Mouse (Mus musculus): ENCODE data around the gene Gm45618. TPM values are rescaled to one million over a fixed set of nuclear protein-coding genes. Genes with fewer than 3 reads are reported as not detected.

Gene Gm45618
- polyA plus RNA-seq, 1 experiment from 2014 or later: not detected

GRCm38 (mm10) chr7:142080876-142081275 lies 39.7 kb downstream of the Gm45618 start:
- no peak overlapping the region for H3K4me2 ChIP-seq
- no peaks in the 10 kb centered on the region for H3K9me3 ChIP-seq
- no peak for ATAC-seq (ENCODE audit: insufficient read depth, low FRiP score, low read depth)
- no peak overlapping the region for H3K9ac ChIP-seq
- H3K36me3 ChIP-seq: no peaks in the 10 kb centered on the region
- H3K27me3 ChIP-seq (replicated peaks): peaks cover 46% of the 10 kb centered on the region
- no peak overlapping the region for H3K27ac ChIP-seq
- WGBS: 52% methylated on average over 2 of the region's 2 CpGs
- no peak overlapping the region for H3K4me3 ChIP-seq (replicated peaks)
- H3K4me1 ChIP-seq: peaks cover 16% of the 10 kb centered on the region; the same call in 1 of the 2 replicates

- WGBS: 47% methylated on average over 5 of the region's 5 CpGs
- Histone ChIP-seq H3K27me3 (replicated peaks) (peaks cover 38% of the 10 kb centered on the region), H3K4me2 (no peak overlapping the region), H3K27ac (no peak overlapping the region), H3K36me3 (no peaks in the 10 kb centered on the region), H3K4me1 (peaks cover 11% of the 10 kb centered on the region; the same call in 1 of the 2 replicates), H3K9ac (no peak overlapping the region), H3K4me3 (replicated peaks) (no peak overlapping the region), H3K9me3 (no peaks in the 10 kb centered on the region)
- no peak for ATAC-seq (ENCODE audit: insufficient read depth, low FRiP score, low read depth)
These were observed 41.2 kb downstream of the Gm45618 start for GRCm38 (mm10) chr7:142079365-142079764.

GRCm38 (mm10) chr7:142077138-142077537 lies 43.4 kb downstream of the Gm45618 start:
- Histone ChIP-seq H3K4me3 (replicated peaks) (no peak overlapping the region), H3K9me3 (no peaks in the 10 kb centered on the region), H3K27ac (no peak overlapping the region), H3K36me3 (no peaks in the 10 kb centered on the region), H3K4me2 (no peak overlapping the region), H3K9ac (no peak overlapping the region), H3K4me1 (peaks cover 5% of the 10 kb centered on the region; the same call in 1 of the 2 replicates), H3K27me3 (replicated peaks) (peaks cover 17% of the 10 kb centered on the region)
- no peak for ATAC-seq (ENCODE audit: insufficient read depth, low FRiP score, low read depth)
- WGBS: 72% methylated on average over 3 of the region's 3 CpGs

- 71% methylated on average over 8 of the region's 8 CpGs for WGBS
- H3K9ac ChIP-seq: no peak overlapping the region
- H3K36me3 ChIP-seq: no peaks in the 10 kb centered on the region
- no peak overlapping the region for H3K4me3 ChIP-seq (replicated peaks)
- no peak for ATAC-seq (ENCODE audit: insufficient read depth, low FRiP score, low read depth)
- no peaks in the 10 kb centered on the region for H3K27me3 ChIP-seq (replicated peaks)
- no peaks in the 10 kb centered on the region for H3K4me1 ChIP-seq
- H3K27ac ChIP-seq: no peak overlapping the region
- H3K9me3 ChIP-seq: no peaks in the 10 kb centered on the region
- no peak overlapping the region for H3K4me2 ChIP-seq
These were observed 46.2 kb downstream of the Gm45618 start for GRCm38 (mm10) chr7:142074146-142074886.

- Histone ChIP-seq H3K27ac (no peak overlapping the region), H3K9me3 (no peaks in the 10 kb centered on the region), H3K4me3 (replicated peaks) (no peak overlapping the region), H3K36me3 (no peaks in the 10 kb centered on the region), H3K9ac (no peak overlapping the region), H3K4me2 (no peak overlapping the region), H3K4me1 (no peaks in the 10 kb centered on the region), H3K27me3 (replicated peaks) (peaks cover 5% of the 10 kb centered on the region; the same call in 1 of the 2 replicates)
- no peak for ATAC-seq (ENCODE audit: insufficient read depth, low FRiP score, low read depth)
These were observed 48.8 kb downstream of the Gm45618 start for GRCm38 (mm10) chr7:142071717-142072116.

- Histone ChIP-seq H3K36me3 (no peaks in the 10 kb centered on the region), H3K4me3 (replicated peaks) (no peak overlapping the region), H3K4me1 (no peaks in the 10 kb centered on the region), H3K4me2 (0 out of 2 replicates have a peak overlapping the region, but pooled peaks have one; percentile 21), H3K9ac (no peak overlapping the region), H3K27me3 (replicated peaks) (peaks cover 5% of the 10 kb centered on the region; the same call in 1 of the 2 replicates), H3K9me3 (no peaks in the 10 kb centered on the region), H3K27ac (no peak overlapping the region)
- 9% methylated on average over 10 of the region's 10 CpGs for WGBS
- ATAC-seq (ENCODE audit: insufficient read depth, low FRiP score, low read depth): 0 out of 2 replicates have a peak, but pooled peaks have one; percentile 35
These were observed 49.3 kb downstream of the Gm45618 start for GRCm38 (mm10) chr7:142071212-142071578.

- no peaks in the 10 kb centered on the region for H3K9me3 ChIP-seq
- H3K9ac ChIP-seq: no peak overlapping the region
- peaks cover 5% of the 10 kb centered on the region; the same call in 1 of the 2 replicates for H3K27me3 ChIP-seq (replicated peaks)
- ATAC-seq (ENCODE audit: insufficient read depth, low FRiP score, low read depth): 0 out of 2 replicates have a peak, but pooled peaks have one; percentile 56
- H3K27ac ChIP-seq: no peak overlapping the region
- no peaks in the 10 kb centered on the region for H3K4me1 ChIP-seq
- no peak overlapping the region for H3K4me3 ChIP-seq (replicated peaks)
- H3K4me2 ChIP-seq: 0 out of 2 replicates have a peak overlapping the region, but pooled peaks have one; percentile 21
- whole genome bisulfite sequencing: 13% methylated on average over 13 of the region's 13 CpGs
- no peaks in the 10 kb centered on the region for H3K36me3 ChIP-seq
These were observed 49.9 kb downstream of the Gm45618 start for GRCm38 (mm10) chr7:142070458-142071211.

Other genes starting within 250 kb of the Gm45618 start
- gene Tollip, start 202.2 kb downstream of the Gm45618 start, polyA plus RNA-seq (2015; fragmentation: Nextera tagmentation; extraction: Ambion mirVana): 43.0 and 48.1 TPM in 2 replicates
- gene Brsk2, start 171.0 kb downstream of the Gm45618 start, polyA plus RNA-seq (2015; fragmentation: Nextera tagmentation; extraction: Ambion mirVana): 1.6 and 2.0 TPM in 2 replicates
- gene Mob2, start 59.7 kb downstream of the Gm45618 start, polyA plus RNA-seq (2015; fragmentation: Nextera tagmentation; extraction: Ambion mirVana): 65.2 and 67.8 TPM in 2 replicates
- gene Dusp8, start 24.9 kb downstream of the Gm45618 start, polyA plus RNA-seq (2015; fragmentation: Nextera tagmentation; extraction: Ambion mirVana): 5.9 and 7.4 TPM in 2 replicates
- gene Gm39115, start 15.3 kb upstream of the Gm45618 start, polyA plus RNA-seq (2015; fragmentation: Nextera tagmentation; extraction: Ambion mirVana): not detected in 2 replicates
- gene Gm45337, start 23.9 kb upstream of the Gm45618 start, polyA plus RNA-seq (2015; fragmentation: Nextera tagmentation; extraction: Ambion mirVana): not detected in 2 replicates
- gene Gm29735, start 36.4 kb upstream of the Gm45618 start, polyA plus RNA-seq (2015; fragmentation: Nextera tagmentation; extraction: Ambion mirVana): not detected in 2 replicates
- not detected in 2 replicates for gene Gm4553, start 45.0 kb upstream of the Gm45618 start, polyA plus RNA-seq (2015; fragmentation: Nextera tagmentation; extraction: Ambion mirVana)
- gene Krtap5-2, start 55.3 kb upstream of the Gm45618 start, polyA plus RNA-seq (2015; fragmentation: Nextera tagmentation; extraction: Ambion mirVana): not detected in 2 replicates
- gene Gm10153, start 69.7 kb upstream of the Gm45618 start, polyA plus RNA-seq (2015; fragmentation: Nextera tagmentation; extraction: Ambion mirVana): not detected in 2 replicates
- gene Krtap5-3, start 80.6 kb upstream of the Gm45618 start, polyA plus RNA-seq (2015; fragmentation: Nextera tagmentation; extraction: Ambion mirVana): not detected in 2 replicates
- gene Gm7579, start 91.1 kb upstream of the Gm45618 start, polyA plus RNA-seq (2015; fragmentation: Nextera tagmentation; extraction: Ambion mirVana): not detected in 2 replicates
- gene Krtap5-5, start 109.2 kb upstream of the Gm45618 start, polyA plus RNA-seq (2015; fragmentation: Nextera tagmentation; extraction: Ambion mirVana): not detected in 2 replicates
- gene Gm40460, start 120.3 kb upstream of the Gm45618 start, polyA plus RNA-seq (2015; fragmentation: Nextera tagmentation; extraction: Ambion mirVana): not detected in 2 replicates
- gene Gm2431, start 137.6 kb upstream of the Gm45618 start, polyA plus RNA-seq (2015; fragmentation: Nextera tagmentation; extraction: Ambion mirVana): not detected in 2 replicates
- not detected in 2 replicates for gene Gm4559, start 153.6 kb upstream of the Gm45618 start, polyA plus RNA-seq (2015; fragmentation: Nextera tagmentation; extraction: Ambion mirVana)
- gene Krtap5-1, start 176.4 kb upstream of the Gm45618 start, polyA plus RNA-seq (2015; fragmentation: Nextera tagmentation; extraction: Ambion mirVana): not detected in 2 replicates
- gene Krtap5-4, start 182.8 kb upstream of the Gm45618 start, polyA plus RNA-seq (2015; fragmentation: Nextera tagmentation; extraction: Ambion mirVana): not detected in 2 replicates